Mouse (Mus musculus): Measurements from ENCODE around the gene Med16. TPM values are rescaled to one million over a fixed set of nuclear protein-coding genes. Genes with fewer than 3 reads are reported as not detected.

Med16 gene
- total RNA-seq (2021): 10 to 100 TPM; 48.1 to 50.8 TPM
- long read RNA-seq, experiment 1, transcript Med16-204 (15 exons, 2,950 nt): major isoform, 22 of 67 reads
- long read RNA-seq, experiment 1, partial matches to known transcripts: 38 of 67 reads
- long read RNA-seq, experiment 1, other reads (novel, unspliced or antisense): 5 of 67 reads
- long read RNA-seq, experiment 2, transcript Med16-201 (15 exons, 3,197 nt): minor isoform, 7 of 62 reads
- long read RNA-seq, experiment 2, transcript Med16-204 (15 exons, 2,950 nt): major isoform, 44 of 62 reads
- long read RNA-seq, experiment 2, partial matches to known transcripts: 6 of 62 reads
- long read RNA-seq, experiment 2, other reads (novel, unspliced or antisense): 5 of 62 reads

- peak; percentile 97 for DNase-seq
Observed at GRCm38 (mm10) chr10:79908167-79909091, at the start of gene Med16. Med16 (minus strand) TSS chr10:79908923.

GRCm38 (mm10) chr10:79958140-79958816 lies 49.6 kb upstream of the Med16 start:
- peak; percentile 90 for DNase-seq

GRCm38 (mm10) chr10:79956643-79957154 lies 48.0 kb upstream of the Med16 start:
- no peak for DNase-seq

- DNase-seq: no peak
Observed at GRCm38 (mm10) chr10:79955691-79956090, 47.0 kb upstream of the Med16 start.

- peak; percentile 54 for DNase-seq
Observed at GRCm38 (mm10) chr10:79953946-79954345, 45.2 kb upstream of the Med16 start.

GRCm38 (mm10) chr10:79950661-79951060 lies 41.9 kb upstream of the Med16 start:
- DNase-seq: no peak

GRCm38 (mm10) chr10:79949873-79950272 lies 41.1 kb upstream of the Med16 start:
- no peak for DNase-seq

GRCm38 (mm10) chr10:79947502-79947901 lies 38.8 kb upstream of the Med16 start:
- DNase-seq: no peak

GRCm38 (mm10) chr10:79946752-79947322 lies 38.1 kb upstream of the Med16 start:
- DNase-seq: no peak

- no peak for DNase-seq
Observed at GRCm38 (mm10) chr10:79945507-79946234, 36.9 kb upstream of the Med16 start.

- DNase-seq: no peak
Observed at GRCm38 (mm10) chr10:79943471-79943901, 34.8 kb upstream of the Med16 start.

- no peak for DNase-seq
Observed at GRCm38 (mm10) chr10:79942988-79943387, 34.3 kb upstream of the Med16 start.

- no peak for DNase-seq
Observed at GRCm38 (mm10) chr10:79940749-79941148, 32.0 kb upstream of the Med16 start.

- DNase-seq: no peak
Observed at GRCm38 (mm10) chr10:79937775-79938526, 29.2 kb upstream of the Med16 start.

GRCm38 (mm10) chr10:79936911-79937441 lies 28.3 kb upstream of the Med16 start:
- DNase-seq: peak; percentile 94

GRCm38 (mm10) chr10:79936284-79936910 lies 27.7 kb upstream of the Med16 start:
- peak; percentile 41 for DNase-seq

- DNase-seq: no peak
Observed at GRCm38 (mm10) chr10:79934794-79935569, 26.3 kb upstream of the Med16 start.

- DNase-seq: peak; percentile 87
Observed at GRCm38 (mm10) chr10:79934272-79934721, 25.6 kb upstream of the Med16 start.

GRCm38 (mm10) chr10:79933861-79934260 lies 25.1 kb upstream of the Med16 start:
- no peak for DNase-seq

Data from adrenal gland, postnatal 10 days (tissue).